Mouse (Mus musculus) CH12.LX (cell line): Measurements from ENCODE around the gene Scg5.

Source experiments
- CTCF ChIP-seq, 2 experiments: IDR thresholded peaks in 1 of 2; conservative IDR thresholded peaks in 1 of 2; 2 replicates each; pipeline ENCODE4 v1.5.1; 2011 to 2012; ENCODE audit warnings: low read depth in 2 of 2, low read length in 2 of 2, improper control_type of control experiment in 1 of 2, inconsistent platforms in 1 of 2, mild to moderate bottlenecking in 1 of 2, moderate library complexity in 1 of 2
- MAZ ChIP-seq: IDR thresholded peaks from 2 replicates; pipeline ENCODE4 v1.6.1; 2012; ENCODE audit warnings: low read depth, mild to moderate bottlenecking, inconsistent platforms, low read length, improper control_type of control experiment, moderate library complexity
- SIN3A ChIP-seq: IDR thresholded peaks from 2 replicates; pipeline ENCODE4 v1.6.1; 2012; ENCODE audit warnings: low read length, improper control_type of control experiment, inconsistent platforms

DNA sequence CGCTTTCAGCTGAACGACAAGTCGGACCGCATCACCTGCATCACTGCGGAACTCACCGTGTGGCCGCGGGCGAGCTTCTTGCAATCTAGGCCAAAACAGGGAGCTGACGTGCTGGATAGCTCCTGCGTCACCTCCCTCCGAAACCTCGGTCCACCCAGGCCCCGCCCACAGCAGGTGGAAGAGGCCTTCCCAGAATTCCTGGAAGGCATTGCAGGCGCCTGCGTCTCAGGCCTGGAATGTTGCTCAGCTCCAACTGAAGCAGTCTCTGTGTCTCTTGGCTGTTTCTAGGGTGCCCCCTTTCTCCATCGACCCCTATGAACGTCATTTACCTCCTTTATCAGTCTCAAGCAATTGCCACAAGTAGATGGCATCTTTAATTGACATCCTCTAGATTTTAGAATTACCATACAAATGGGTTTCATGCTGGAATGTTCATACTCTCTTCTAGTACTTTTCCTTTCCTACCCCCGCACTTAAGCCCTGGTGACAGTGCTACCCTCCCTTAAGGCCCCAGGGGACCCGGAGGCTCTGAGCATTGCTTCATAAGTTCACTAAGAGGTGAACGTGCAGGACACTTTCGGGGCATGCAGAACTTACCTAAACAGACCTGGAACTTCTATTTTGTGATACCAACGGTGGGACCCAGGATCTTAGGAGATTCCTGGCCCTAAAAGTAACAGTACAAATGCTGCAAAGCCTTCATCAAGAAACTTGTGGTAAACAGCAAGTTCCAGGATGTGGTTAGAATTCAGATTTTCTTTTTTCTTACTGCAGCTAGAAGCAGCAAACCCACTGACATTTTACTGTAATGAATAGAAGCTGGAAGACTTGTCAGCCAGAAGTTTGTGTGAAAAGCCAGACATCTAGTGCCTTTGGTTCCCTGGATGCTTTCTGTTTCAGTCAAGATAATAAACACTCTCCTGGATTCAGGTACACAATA, at the start of gene Scg5:
- TF ChIP-seq MAZ = no peak
- no peak for TF ChIP-seq CTCF (conservative IDR thresholded peaks at IDR 0.05 in 1 of 2, IDR thresholded peaks at IDR 0.05 in 1 of 2; ENCODE audit: low read depth in 2 of 2, low read length in 2 of 2)
- TF ChIP-seq SIN3A = no peak
